Mouse (Mus musculus) megakaryocyte progenitor cell, adult 5-6 weeks (primary cell): Measurements from ENCODE around the gene Aifm2. TPM values are rescaled to one million over a fixed set of nuclear protein-coding genes. Genes with fewer than 3 reads are reported as not detected.

ENCODE experiments used
- ATAC-seq: replicated peaks from 2 replicates; pipeline ENCODE4 v1.8.0; 2016; ENCODE audit warnings: mild to moderate bottlenecking, moderate TSS enrichment, inconsistent platforms; ENCODE audit not compliant: poor library complexity
- total RNA-seq, 2 experiments: library from RNA; stranded (forward) in 1 of 2; stranded (reverse) in 1 of 2; fragments of 157-497, 149-512 nt in 1 of 2; fragments of 200-1000 nt in 1 of 2; gene quantifications; 2 replicates each; pipeline versions ENCODE4 v1.2.3 to v1.2.4; 2015 to 2017

The Aifm2 gene
- total RNA-seq, 2 experiments from 2014 or later = 1.3 to 4.4 TPM

GRCm38 (mm10) chr10:61715996-61716864 lies 1.2 kb downstream of the Aifm2 start:
- ATAC-seq = peak; percentile 53

DNA sequence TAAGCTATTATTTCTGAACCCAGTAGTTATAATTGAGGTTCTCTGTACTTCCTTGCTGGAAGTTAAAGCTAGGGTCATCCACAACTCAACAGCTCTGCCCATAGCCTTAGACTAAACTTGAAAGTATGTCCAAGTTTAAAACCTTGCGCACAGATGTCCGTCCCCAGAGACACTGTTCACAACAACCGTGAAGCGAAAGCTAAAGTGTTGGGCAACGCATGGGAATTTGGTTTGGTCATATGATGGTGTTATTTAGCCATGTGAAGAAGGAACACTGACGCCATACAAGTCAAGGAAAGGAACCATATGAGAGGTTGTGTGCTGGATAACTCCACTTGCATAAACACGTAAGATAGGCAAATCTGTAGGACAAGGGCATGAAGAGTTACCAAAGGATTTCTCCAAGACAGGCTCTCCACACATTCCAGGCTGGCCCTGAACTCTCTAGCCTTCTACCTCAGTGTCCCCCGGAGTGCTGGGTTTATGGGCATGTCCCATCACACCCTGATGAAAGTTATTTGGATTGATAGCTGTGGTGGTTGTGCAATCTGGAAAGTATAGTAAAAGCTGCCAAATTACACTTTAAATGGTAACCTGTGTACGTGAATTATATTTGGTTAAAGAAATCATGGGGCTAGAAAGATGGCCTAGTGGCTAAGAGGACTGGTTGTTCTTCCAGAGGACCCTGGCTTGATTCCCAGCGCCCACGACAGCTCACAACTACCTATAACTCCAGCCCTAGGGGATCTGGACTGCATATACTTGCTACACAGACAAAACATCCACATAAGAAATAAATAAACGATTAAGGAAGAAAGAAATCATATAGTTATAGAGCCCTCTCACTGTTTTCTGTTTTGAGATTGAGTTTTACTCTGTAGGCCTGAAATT lies 2.6 kb downstream of the Aifm2 start:
- no peak for ATAC-seq

DNA sequence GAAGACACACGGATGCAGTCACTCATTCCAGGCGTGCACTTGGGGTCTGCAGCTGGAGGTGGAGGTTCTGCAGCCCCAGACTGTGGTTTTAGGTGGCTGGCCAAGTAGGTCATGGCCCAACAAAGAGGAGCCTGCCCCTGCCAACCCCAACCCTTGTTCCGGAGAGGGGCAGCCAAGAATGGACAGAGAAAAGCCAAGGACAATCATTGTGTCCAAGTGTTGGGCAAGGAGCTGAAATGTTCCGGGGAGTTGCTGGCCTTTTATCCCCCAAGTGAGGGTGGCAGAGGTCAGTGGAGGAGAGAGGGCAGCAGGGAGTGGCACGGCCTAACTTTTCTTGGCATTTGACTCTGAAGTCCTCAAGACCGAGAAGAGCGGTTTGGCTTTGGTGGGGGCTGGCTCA lies 5.3 kb downstream of the Aifm2 start:
- no peak for ATAC-seq

GRCm38 (mm10) chr10:61722215-61722614 lies 7.2 kb downstream of the Aifm2 start:
- ATAC-seq = no peak

GRCm38 (mm10) chr10:61723271-61723670 lies 8.2 kb downstream of the Aifm2 start:
- ATAC-seq = no peak

DNA sequence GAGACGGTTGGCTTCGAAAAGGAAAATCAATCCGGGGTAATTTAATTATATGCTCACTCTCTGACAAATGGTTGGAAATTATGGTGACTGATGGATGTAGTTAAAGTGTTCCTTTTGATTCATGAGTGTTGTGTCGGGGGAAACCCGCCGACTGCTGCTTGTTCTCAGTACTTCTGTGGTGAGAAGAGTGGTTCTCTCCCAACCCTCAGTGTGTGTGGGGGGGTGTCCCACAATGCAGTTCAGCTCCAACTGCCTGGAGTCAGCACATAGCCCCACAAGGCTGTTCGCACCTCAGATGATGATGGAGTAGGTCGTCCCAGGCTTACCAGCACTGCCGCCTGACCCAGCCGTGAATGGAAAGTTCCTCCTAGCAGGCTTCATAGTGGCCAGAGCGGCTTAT lies 14.1 kb downstream of the Aifm2 start:
- no peak for ATAC-seq

DNA sequence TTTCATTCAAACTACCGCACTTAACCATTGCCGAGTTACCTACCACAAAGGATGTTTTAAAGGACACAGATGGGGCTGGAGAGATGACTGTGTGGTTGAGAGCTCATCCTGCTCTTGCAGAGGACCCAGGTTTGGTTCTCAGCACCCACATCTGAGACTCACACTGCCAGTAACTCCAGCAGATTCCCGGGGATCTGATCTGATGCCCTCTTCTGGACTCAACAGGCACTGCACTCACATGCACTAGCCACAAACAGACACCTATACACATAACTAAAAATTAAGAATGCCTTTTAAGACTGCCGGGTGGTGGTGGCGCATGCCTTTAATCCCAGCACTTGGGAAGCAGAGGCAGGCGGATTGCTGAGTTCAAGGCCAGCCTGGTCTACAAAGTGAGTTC lies 15.1 kb downstream of the Aifm2 start:
- ATAC-seq = no peak

- ATAC-seq = peak; percentile 85
Measured at GRCm38 (mm10) chr10:61734377-61734776, 19.3 kb downstream of the Aifm2 start.

GRCm38 (mm10) chr10:61736671-61737078 lies 21.6 kb downstream of the Aifm2 start:
- ATAC-seq = no peak

- ATAC-seq = no peak
Measured at GRCm38 (mm10) chr10:61737537-61737936, 22.5 kb downstream of the Aifm2 start.

GRCm38 (mm10) chr10:61738126-61738525 lies 23.1 kb downstream of the Aifm2 start:
- ATAC-seq = no peak

DNA sequence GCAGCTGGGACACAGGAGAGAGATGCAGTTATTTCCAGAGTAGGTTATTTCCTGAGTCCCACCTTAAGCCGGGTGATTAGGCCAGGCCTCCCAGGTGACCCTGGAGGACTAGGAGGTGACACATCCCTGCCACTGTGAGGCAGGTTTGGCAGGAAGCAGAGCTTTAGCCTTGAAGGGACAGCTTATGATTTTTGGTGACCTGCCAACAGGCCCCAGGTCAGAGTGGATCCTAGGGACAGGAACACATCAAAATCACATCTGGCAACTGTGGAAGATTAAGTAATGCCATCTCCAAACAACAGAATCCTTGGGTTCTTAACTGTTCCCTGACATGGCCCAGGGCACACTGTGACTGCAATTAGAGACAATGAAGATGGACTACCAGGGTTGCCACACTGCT lies 26.2 kb downstream of the Aifm2 start:
- ATAC-seq = no peak

GRCm38 (mm10) chr10:61741873-61742272 lies 26.8 kb downstream of the Aifm2 start:
- ATAC-seq = no peak

DNA sequence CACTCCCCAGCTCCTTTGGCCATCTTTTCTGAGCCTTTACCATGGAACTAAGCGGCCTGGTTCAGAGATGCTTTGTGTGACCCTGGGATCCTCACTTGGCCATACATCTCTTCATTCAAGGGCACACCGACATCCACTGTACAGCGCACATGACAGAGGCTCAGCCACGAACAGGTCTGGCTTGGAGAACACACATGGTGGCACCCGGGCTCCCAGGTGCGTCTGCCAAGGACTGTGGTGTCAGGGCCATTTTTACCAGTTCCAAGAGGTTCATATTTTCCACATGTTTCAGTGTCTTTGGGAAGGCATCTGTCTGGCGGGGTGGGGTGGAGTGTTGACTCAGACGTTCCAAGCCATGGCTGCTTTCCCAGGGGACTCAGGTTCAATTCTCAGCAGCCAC lies 27.3 kb downstream of the Aifm2 start:
- ATAC-seq = no peak

DNA sequence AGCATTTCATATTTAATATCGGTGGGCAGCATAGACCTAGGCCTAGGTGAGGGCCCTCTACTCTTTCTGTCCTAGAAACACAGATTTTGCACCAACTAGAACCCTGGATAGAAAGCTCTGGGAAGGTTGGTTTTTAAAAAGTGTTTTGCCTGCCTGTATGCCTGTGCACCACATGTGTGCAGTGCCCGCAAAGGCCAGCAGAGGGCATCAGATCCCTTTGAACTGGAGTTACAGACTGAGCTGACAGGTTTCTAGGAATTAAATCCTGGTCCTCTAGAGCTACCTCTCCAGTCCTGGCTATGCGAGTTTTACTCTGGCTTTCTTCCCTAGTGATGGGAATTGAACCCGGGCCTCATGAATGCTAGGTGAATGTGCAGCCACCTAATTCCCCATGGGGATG lies 30.1 kb downstream of the Aifm2 start:
- 0 out of 2 replicates have a peak, but pooled peaks have one; percentile 20 for ATAC-seq

GRCm38 (mm10) chr10:61747302-61747701 lies 32.2 kb downstream of the Aifm2 start:
- ATAC-seq = no peak

DNA sequence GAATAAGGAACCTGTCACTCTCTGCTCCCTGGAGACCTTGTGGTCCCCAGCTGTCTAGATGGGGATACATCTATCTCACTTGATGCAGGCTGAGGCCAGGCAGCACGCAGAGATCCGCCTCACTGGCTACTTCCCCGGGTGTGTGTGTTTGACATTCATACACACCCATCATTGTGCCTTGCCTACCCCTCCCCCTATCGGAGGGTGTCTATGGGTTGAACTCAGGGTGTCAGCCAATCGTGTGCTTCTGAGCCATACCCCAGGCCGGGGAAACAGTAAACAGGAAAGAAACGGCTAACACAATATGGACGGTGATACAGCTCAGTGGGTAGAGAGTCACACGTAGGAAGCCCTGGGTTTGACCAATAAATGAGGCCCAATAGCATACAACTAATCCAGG lies 35.0 kb downstream of the Aifm2 start:
- no peak for ATAC-seq

DNA sequence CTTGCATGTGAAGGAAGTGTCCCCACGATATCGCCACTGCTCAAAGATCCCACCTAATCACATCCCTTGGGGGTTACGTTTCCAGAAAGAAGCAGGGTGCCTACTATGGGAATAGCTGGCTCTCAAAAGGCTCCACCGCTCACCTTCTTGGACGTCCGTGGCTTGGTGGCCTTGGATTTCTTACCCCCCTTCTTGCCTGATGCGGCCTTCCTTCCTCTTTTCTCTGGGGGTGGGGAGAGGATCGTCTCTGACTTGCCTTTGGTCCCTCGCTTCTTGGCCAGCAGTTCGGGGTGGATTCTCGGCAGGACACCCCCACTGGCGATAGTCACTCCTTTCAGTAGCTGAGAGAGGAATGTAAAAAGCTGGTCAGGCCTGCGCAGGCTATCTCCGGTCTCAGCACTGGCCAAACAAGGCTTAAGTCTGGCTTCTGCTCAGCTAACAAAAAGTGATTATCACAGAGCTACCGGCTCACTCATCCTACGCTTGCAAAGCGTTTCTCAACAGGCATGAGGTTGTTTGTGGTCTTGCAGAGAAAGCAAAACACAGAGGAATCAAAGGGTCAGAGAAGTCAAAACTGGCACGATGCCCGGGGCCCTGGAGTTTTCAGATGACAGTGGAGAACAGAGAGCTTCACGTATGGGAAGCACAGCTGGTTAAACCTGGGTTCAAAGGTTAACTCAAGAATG lies 36.6 kb downstream of the Aifm2 start:
- peak; percentile 72 for ATAC-seq

- no peak for ATAC-seq
Measured at GRCm38 (mm10) chr10:61753071-61753470, 38.0 kb downstream of the Aifm2 start.

DNA sequence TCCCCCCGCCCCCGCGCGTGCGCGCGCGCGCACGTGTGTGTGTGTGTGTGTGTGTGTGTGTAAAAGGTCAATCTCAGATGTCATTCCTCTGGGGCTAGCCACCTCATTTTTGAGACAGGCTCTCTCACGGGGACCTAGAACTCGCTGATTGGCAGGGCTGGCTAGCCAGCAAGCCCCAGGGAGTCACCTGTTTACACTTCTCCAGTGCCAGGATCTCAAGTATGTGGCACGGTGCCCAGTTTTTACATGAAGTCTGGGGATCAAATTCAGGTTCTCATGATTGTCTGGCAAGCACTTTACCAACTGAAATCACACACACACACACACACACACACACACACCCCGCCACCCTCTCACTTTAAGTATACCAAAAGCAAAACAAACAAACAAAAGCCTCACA lies 42.0 kb downstream of the Aifm2 start:
- ATAC-seq = no peak

- no peak for ATAC-seq
Measured at GRCm38 (mm10) chr10:61758904-61759303, 43.8 kb downstream of the Aifm2 start.
